Mouse (Mus musculus) CH12.LX (cell line): ENCODE measurements at regions not wholly inside any gene's neighbourhood (a gene's known extent, or its start where the extent isn't known, plus 50 kb on each side); places are given as distances from the start of the nearest gene placed in this dataset.

ENCODE experiments used
- DNase-seq: peaks from one replicate; pipeline ENCODE4 v3.0.0-alpha.2; 2013; ENCODE audit errors: extremely low read depth
- H3K27ac ChIP-seq: 2 replicates; pipeline ENCODE4 v1.5.1; 2012; ENCODE audit warnings: low read depth, mild to moderate bottlenecking, control low read depth, moderate library complexity; ENCODE audit not compliant: insufficient read depth
- H3K27me3 ChIP-seq: replicated peaks from 2 replicates; pipeline ENCODE3; 2012; ENCODE audit warnings: inconsistent platforms
- H3K36me3 ChIP-seq, 2 experiments: replicated peaks in 1 of 2; 2 replicates each; pipeline versions ENCODE3 to v1.6.1; 2012; ENCODE audit warnings: inconsistent platforms in 1 of 2, low read length in 1 of 2, mild to moderate bottlenecking in 1 of 2, mixed read lengths in 1 of 2, moderate library complexity in 1 of 2; ENCODE audit not compliant: control insufficient read depth in 1 of 2, insufficient read depth in 1 of 2
- H3K4me1 ChIP-seq, 2 experiments: 2 replicates each; pipeline ENCODE4 v1.6.1; 2012; ENCODE audit warnings: inconsistent platforms in 1 of 2, moderate library complexity in 1 of 2; ENCODE audit not compliant: insufficient read depth in 2 of 2, control insufficient read depth in 1 of 2
- H3K4me2 ChIP-seq: 2 replicates; pipeline ENCODE4 v1.6.1; 2012; ENCODE audit warnings: low read depth, mild to moderate bottlenecking, control low read depth; ENCODE audit not compliant: poor library complexity, insufficient read depth, severe bottlenecking
- H3K4me3 ChIP-seq, 3 experiments: fragments of 150-350 bp in 1 of 3; sonication (generic) in 1 of 3; replicated peaks in 1 of 3; 2 replicates each; pipeline versions ENCODE3 to v1.5.1; 2011 to 2012; ENCODE audit warnings: low read depth in 2 of 3, low read length in 2 of 3, mild to moderate bottlenecking in 2 of 3, moderate library complexity in 2 of 3, control low read depth in 1 of 3, improper control_type of control experiment in 1 of 3, inconsistent platforms in 1 of 3, mixed read lengths in 1 of 3; ENCODE audit not compliant: poor library complexity in 1 of 3
- H3K79me2 ChIP-seq: replicated peaks from 2 replicates; pipeline ENCODE4 v1.6.1; 2012; ENCODE audit warnings: mild to moderate bottlenecking, moderate library complexity; ENCODE audit not compliant: control insufficient read depth, poor library complexity, insufficient read depth, severe bottlenecking; ENCODE audit errors: extremely low read depth
- H3K9ac ChIP-seq: 2 replicates; pipeline ENCODE4 v1.6.1; 2012; ENCODE audit warnings: low read depth, mild to moderate bottlenecking, control low read depth, moderate library complexity; ENCODE audit not compliant: insufficient read depth
- H3K9me3 ChIP-seq: replicated peaks from 2 replicates; pipeline ENCODE3; 2012; ENCODE audit warnings: low read length, inconsistent platforms, mixed read lengths
- CHD2 ChIP-seq: IDR thresholded peaks from 2 replicates; pipeline ENCODE4 v1.6.1; 2011; ENCODE audit warnings: low read length, improper control_type of control experiment
- E2F4 ChIP-seq: IDR thresholded peaks from 2 replicates; pipeline ENCODE4 v1.6.1; 2011; ENCODE audit warnings: low read depth, low read length, improper control_type of control experiment; ENCODE audit not compliant: insufficient replicate concordance
- ELF1 ChIP-seq: IDR thresholded peaks from 2 replicates; pipeline ENCODE4 v1.6.1; 2014; ENCODE audit warnings: low read depth, mild to moderate bottlenecking, inconsistent platforms, low read length, improper control_type of control experiment
- ETS1 ChIP-seq: conservative IDR thresholded peaks from 2 replicates; pipeline ENCODE4 v1.6.1; 2012; ENCODE audit warnings: low read depth, mild to moderate bottlenecking, inconsistent platforms, low read length, improper control_type of control experiment, moderate library complexity
- JUN ChIP-seq: IDR thresholded peaks from 2 replicates; pipeline ENCODE4 v1.6.1; 2011; ENCODE audit warnings: low read depth, mild to moderate bottlenecking, low read length, improper control_type of control experiment, moderate library complexity; ENCODE audit not compliant: insufficient read depth
- MAZ ChIP-seq: IDR thresholded peaks from 2 replicates; pipeline ENCODE4 v1.6.1; 2012; ENCODE audit warnings: low read depth, mild to moderate bottlenecking, inconsistent platforms, low read length, improper control_type of control experiment, moderate library complexity
- MEF2A ChIP-seq: IDR thresholded peaks from 2 replicates; pipeline ENCODE4 v1.6.1; 2014; ENCODE audit warnings: low read depth, mild to moderate bottlenecking, inconsistent platforms, low read length, improper control_type of control experiment, borderline replicate concordance
- POLR2AphosphoS2 ChIP-seq: IDR thresholded peaks from 2 replicates; pipeline ENCODE4 v1.6.1; 2011; ENCODE audit warnings: low read depth, low read length, improper control_type of control experiment
- SMC3 ChIP-seq: IDR thresholded peaks from 2 replicates; pipeline ENCODE4 v1.6.1; 2011; ENCODE audit warnings: low read depth, low read length, improper control_type of control experiment
- USF2 ChIP-seq: conservative IDR thresholded peaks from 2 replicates; pipeline ENCODE4 v1.6.1; 2011; ENCODE audit warnings: low read depth, low read length, improper control_type of control experiment
- ZC3H11A ChIP-seq: IDR thresholded peaks from 2 replicates; pipeline ENCODE4 v1.6.1; 2012; ENCODE audit warnings: low read depth, mild to moderate bottlenecking, inconsistent platforms, low read length, improper control_type of control experiment
- ZMIZ1 ChIP-seq: IDR thresholded peaks from 2 replicates; pipeline ENCODE4 v1.6.1; 2012; ENCODE audit warnings: low read depth, mild to moderate bottlenecking, inconsistent platforms, low read length, improper control_type of control experiment
- dilution Hi-C: fragments of 300-500 bp; cut with MboI; formaldehyde crosslinking; loops from 2 replicates; pipeline ENCODE4 v1.14.3; 2020; ENCODE audit warnings: low sequenced_read_pairs; ENCODE audit not compliant: extremely low pct_unique_long_range_greater_than_20kb, extremely low pct_ligation_motif_present
- in situ Hi-C: fragments of 300-500 bp; cut with MboI; formaldehyde crosslinking; loops from 3 replicates; pipeline ENCODE4 v1.14.3; 2019; ENCODE audit warnings: low sequenced_read_pairs, low pct_ligation_motif_present, low pct_unique_long_range_greater_than_20kb, mixed read lengths

DNA sequence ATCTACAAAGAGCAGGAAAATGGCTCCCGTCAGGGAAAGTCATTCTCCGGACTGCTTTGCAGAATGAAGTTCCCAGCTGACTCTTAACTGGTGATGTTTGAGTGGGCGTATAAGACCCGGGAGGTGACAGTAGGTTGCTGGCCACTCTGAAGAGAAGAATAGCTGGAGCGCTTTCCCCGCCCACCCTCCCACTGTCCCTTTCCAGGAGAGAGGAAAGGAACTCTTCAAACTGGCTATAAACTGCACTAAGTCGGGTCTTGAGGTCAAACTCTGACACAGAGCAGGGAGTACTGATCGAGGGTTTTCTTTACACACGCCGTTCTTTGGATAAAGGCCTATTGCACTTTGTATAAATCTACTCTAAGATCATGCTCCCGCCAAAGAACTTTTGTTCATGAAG lies 83.4 kb upstream of the Tenm3 start:
- no peaks in the 10 kb centered on the region for H3K36me3 ChIP-seq
- no peaks in the 10 kb centered on the region for H3K79me2 ChIP-seq
- no peak overlapping the region for H3K4me3 ChIP-seq
- no peak overlapping the region for H3K27ac ChIP-seq
- no peak overlapping the region for H3K9ac ChIP-seq
- in situ Hi-C loops, result no loop called here
- TF ChIP-seq POLR2AphosphoS2, result no peak
- TF ChIP-seq ETS1, result no peak
- H3K4me1 ChIP-seq, result no peaks in the 10 kb centered on the region
- dilution Hi-C loops, result no loop called here
- H3K27me3 ChIP-seq, result no peaks in the 10 kb centered on the region
- peaks cover 58% of the 10 kb centered on the region for H3K9me3 ChIP-seq
- H3K4me2 ChIP-seq, result no peak overlapping the region
- DNase-seq, result no peak

DNA sequence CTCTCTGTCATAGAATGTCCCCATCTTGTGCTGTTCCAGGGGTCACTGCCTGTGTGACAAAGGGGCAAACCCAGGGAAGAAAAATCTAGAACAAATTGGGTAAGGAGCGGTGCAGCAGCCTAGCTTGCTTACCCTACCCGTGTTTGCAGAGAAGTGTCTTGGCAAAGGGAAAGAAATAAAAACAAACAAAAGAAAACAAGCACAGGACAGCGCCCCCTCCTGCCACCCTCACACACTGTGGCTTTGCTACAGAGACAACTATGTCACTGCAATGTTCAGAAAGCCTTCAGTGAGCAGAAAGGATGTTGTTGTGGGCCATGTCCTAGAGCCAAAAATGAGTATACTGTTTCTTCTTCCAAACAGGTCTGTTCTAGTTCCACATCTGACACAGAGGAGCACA lies 71.5 kb upstream of the Tenm3 start:
- no peak for TF ChIP-seq MEF2A
- no peak for TF ChIP-seq JUN
- no peak for TF ChIP-seq MAZ
- no peak for TF ChIP-seq ZC3H11A
- TF ChIP-seq SMC3, result no peak
- no peak for TF ChIP-seq CHD2
- no peak for TF ChIP-seq E2F4
- no peak for TF ChIP-seq USF2
- TF ChIP-seq, all 38 proteins: peak for 0
- H3K4me1 ChIP-seq, result no peaks in the 10 kb centered on the region
- H3K4me2 ChIP-seq, result no peak overlapping the region
- peaks cover 52% of the 10 kb centered on the region for H3K9me3 ChIP-seq
- DNase-seq, result no peak
- H3K79me2 ChIP-seq, result no peaks in the 10 kb centered on the region
- in situ Hi-C loops, result no loop called here
- H3K27ac ChIP-seq, result no peak overlapping the region
- no peak overlapping the region for H3K4me3 ChIP-seq
- no peaks in the 10 kb centered on the region for H3K27me3 ChIP-seq
- dilution Hi-C loops, result no loop called here
- H3K9ac ChIP-seq, result no peak overlapping the region
- no peaks in the 10 kb centered on the region for H3K36me3 ChIP-seq

DNA sequence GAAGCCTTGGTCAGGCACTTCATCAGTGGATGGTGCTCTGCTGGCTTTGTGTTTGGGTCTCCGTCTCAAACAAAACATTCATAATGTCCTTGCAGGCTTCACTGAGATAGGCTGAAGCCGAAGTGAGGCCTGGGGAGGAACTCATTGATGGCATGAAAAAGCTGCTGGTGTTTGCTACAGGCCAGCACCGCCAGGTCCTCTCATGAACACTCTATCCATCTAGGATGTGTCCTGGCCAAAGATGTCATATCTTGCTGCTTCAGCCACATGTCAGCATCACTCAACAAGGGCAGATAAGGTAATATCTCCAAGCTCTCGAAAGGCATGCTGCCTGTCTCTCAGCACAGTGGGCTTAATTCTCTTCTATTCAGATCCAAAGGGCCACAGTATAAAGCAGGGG lies 69.1 kb upstream of the Tenm3 start:
- dilution Hi-C loops (no loop called here), in situ Hi-C loops (no loop called here)
- H3K9ac ChIP-seq, result no peak overlapping the region
- H3K27ac ChIP-seq, result no peak overlapping the region
- no peak for DNase-seq
- H3K9me3 ChIP-seq, result peaks cover 53% of the 10 kb centered on the region
- no peak for TF ChIP-seq USF2
- TF ChIP-seq ELF1, result no peak
- TF ChIP-seq ZMIZ1, result no peak
- H3K27me3 ChIP-seq, result no peaks in the 10 kb centered on the region
- no peaks in the 10 kb centered on the region for H3K36me3 ChIP-seq
- H3K4me3 ChIP-seq, result no peak overlapping the region
- H3K79me2 ChIP-seq, result no peaks in the 10 kb centered on the region
- no peak overlapping the region for H3K4me2 ChIP-seq
- no peaks in the 10 kb centered on the region for H3K4me1 ChIP-seq
